Mouse (Mus musculus) liver, embryonic 15.5 days (tissue): ENCODE measurements around the gene Sidt2. TPM values are rescaled to one million over a fixed set of nuclear protein-coding genes. Genes with fewer than 3 reads are reported as not detected.
A peak's percentile ranks its signal among the peaks of the same experiment; 100 is the strongest.

Experiments
- ATAC-seq: fragments of 200-750 bp; cut with Nextera tagmentation; 2 replicates; pipeline ENCODE4 v1.8.0; 2017; ENCODE audit warnings: moderate number of reproducible peaks, mild to moderate bottlenecking, moderate library complexity; ENCODE audit not compliant: insufficient read depth
- H3K27ac ChIP-seq: fragments of 300-500 bp; sonication (generic); replicated peaks from 2 replicates; pipeline ENCODE4 v1.5.1; 2015; ENCODE audit warnings: mild to moderate bottlenecking, inconsistent platforms
- H3K27me3 ChIP-seq: fragments of 300-500 bp; sonication (generic); 2 replicates; pipeline ENCODE4 v1.6.1; 2015; ENCODE audit warnings: mild to moderate bottlenecking, inconsistent platforms
- H3K36me3 ChIP-seq: fragments of 300-500 bp; sonication (generic); replicated peaks from 2 replicates; pipeline ENCODE4 v1.6.1; 2015; ENCODE audit warnings: moderate library complexity, mild to moderate bottlenecking, inconsistent platforms
- H3K4me1 ChIP-seq: fragments of 300-500 bp; sonication (generic); replicated peaks from 2 replicates; pipeline ENCODE4 v1.6.1; 2015; ENCODE audit warnings: inconsistent platforms
- H3K4me2 ChIP-seq: fragments of 300-500 bp; sonication (generic); 2 replicates; pipeline ENCODE4 v1.6.1; 2015; ENCODE audit warnings: moderate library complexity, mild to moderate bottlenecking, inconsistent platforms
- H3K4me3 ChIP-seq: fragments of 300-500 bp; sonication (generic); replicated peaks from 2 replicates; pipeline ENCODE4 v1.5.1; 2015; ENCODE audit warnings: mild to moderate bottlenecking, inconsistent platforms
- H3K9ac ChIP-seq: fragments of 300-500 bp; sonication (generic); 2 replicates; pipeline ENCODE4 v1.6.1; 2015; ENCODE audit warnings: moderate library complexity, mild to moderate bottlenecking, inconsistent platforms
- H3K9me3 ChIP-seq: fragments of 300-500 bp; sonication (generic); replicated peaks from 2 replicates; pipeline ENCODE4 v1.6.1; 2016; ENCODE audit warnings: inconsistent platforms
- WGBS: fragments of 180-500 bp; shearing (Covaris S2); methylation state at CpG from one replicate; pipeline ENCODE4 v1.1.7; 2015; ENCODE audit warnings: mixed read lengths; ENCODE audit not compliant: insufficient replicate concordance; 5-methylcytosine and 5-hydroxymethylcytosine counted together
- polyA plus RNA-seq: library from polyadenylated mRNA; unstranded; fragments of >200 nt; fragmentation: Nextera tagmentation; extraction: Ambion mirVana; gene quantifications from 2 replicates; pipeline ENCODE4 v1.2.1, GENCODE M21; 2015

Gene Sidt2
- polyA plus RNA-seq, 1 experiment from 2014 or later, result 16.5 TPM

- Histone ChIP-seq H3K27ac (no peak overlapping the region), H3K9ac (no peak overlapping the region), H3K4me1 (peaks cover 43% of the 10 kb centered on the region), H3K4me3 (no peak overlapping the region), H3K36me3 (peaks cover 98% of the 10 kb centered on the region), H3K9me3 (no peaks in the 10 kb centered on the region), H3K27me3 (no peaks in the 10 kb centered on the region), H3K4me2 (no peak overlapping the region)
- 87% methylated on average over 16 of the region's 16 CpGs for WGBS
- no peak for ATAC-seq
Measured at GRCm38 (mm10) chr9:45946182-45946871, 8.7 kb downstream of the Sidt2 start.

GRCm38 (mm10) chr9:45945721-45946120, 9.3 kb downstream of the Sidt2 start:
- 78% methylated on average over 13 of the region's 13 CpGs for WGBS
- no peak overlapping the region for H3K9ac ChIP-seq
- H3K4me2 ChIP-seq, result no peak overlapping the region
- ATAC-seq, result no peak
- H3K9me3 ChIP-seq, result no peaks in the 10 kb centered on the region
- H3K27me3 ChIP-seq, result no peaks in the 10 kb centered on the region
- H3K4me1 ChIP-seq, result peaks cover 46% of the 10 kb centered on the region
- H3K27ac ChIP-seq, result no peak overlapping the region
- peaks cover 99% of the 10 kb centered on the region for H3K36me3 ChIP-seq
- H3K4me3 ChIP-seq, result no peak overlapping the region

GRCm38 (mm10) chr9:45944506-45945400, 10.3 kb downstream of the Sidt2 start:
- ATAC-seq, result no peak
- Histone ChIP-seq H3K9ac (no peak overlapping the region), H3K9me3 (no peaks in the 10 kb centered on the region), H3K27ac (0 out of 2 replicates have a peak overlapping the region, but pooled peaks have one; percentile 29), H3K36me3 (peaks cover 92% of the 10 kb centered on the region), H3K27me3 (no peaks in the 10 kb centered on the region), H3K4me2 (no peak overlapping the region), H3K4me3 (no peak overlapping the region), H3K4me1 (peaks cover 46% of the 10 kb centered on the region)
- WGBS, result 45% methylated on average over 13 of the region's 13 CpGs

- Histone ChIP-seq H3K9ac (no peak overlapping the region), H3K9me3 (no peaks in the 10 kb centered on the region), H3K4me1 (peaks cover 46% of the 10 kb centered on the region), H3K36me3 (peaks cover 91% of the 10 kb centered on the region), H3K27me3 (no peaks in the 10 kb centered on the region), H3K4me2 (no peak overlapping the region), H3K27ac (0 out of 2 replicates have a peak overlapping the region, but pooled peaks have one; percentile 29), H3K4me3 (no peak overlapping the region)
- WGBS, result 81% methylated on average over 8 of the region's 8 CpGs
- ATAC-seq, result peak; percentile 71
Measured at GRCm38 (mm10) chr9:45943628-45944505, 11.2 kb downstream of the Sidt2 start.

- H3K4me1 ChIP-seq, result peaks cover 46% of the 10 kb centered on the region
- ATAC-seq, result peak; percentile 77
- peak overlapping the region; percentile 15 for H3K4me2 ChIP-seq
Measured at GRCm38 (mm10) chr9:45942916-45943315, 12.1 kb downstream of the Sidt2 start.

GRCm38 (mm10) chr9:45942464-45942863, 12.6 kb downstream of the Sidt2 start:
- Histone ChIP-seq H3K4me2 (peak overlapping the region; percentile 15), H3K36me3 (peaks cover 86% of the 10 kb centered on the region), H3K9me3 (no peaks in the 10 kb centered on the region), H3K27me3 (no peaks in the 10 kb centered on the region), H3K4me1 (peaks cover 46% of the 10 kb centered on the region), H3K27ac (no peak overlapping the region), H3K4me3 (no peak overlapping the region), H3K9ac (no peak overlapping the region)
- WGBS, result 65% methylated on average over 16 of the region's 16 CpGs
- ATAC-seq, result peak; percentile 60

More at GRCm38 (mm10) chr9:45942916-45943315, 12.1 kb downstream of the Sidt2 start:
- Histone ChIP-seq H3K36me3 (peaks cover 91% of the 10 kb centered on the region), H3K4me3 (no peak overlapping the region), H3K9me3 (no peaks in the 10 kb centered on the region), H3K9ac (no peak overlapping the region), H3K27ac (no peak overlapping the region), H3K27me3 (no peaks in the 10 kb centered on the region)
- 25% methylated on average over 8 of the region's 8 CpGs for WGBS

- 0 out of 2 replicates have a peak, but pooled peaks cover 2% of the 10 kb centered on the region for H3K27me3 ChIP-seq
- no peak overlapping the region for H3K27ac ChIP-seq
- H3K4me3 ChIP-seq, result no peak overlapping the region
- 70% methylated on average over 18 of the region's 18 CpGs for WGBS
- H3K9me3 ChIP-seq, result no peaks in the 10 kb centered on the region
- peaks cover 76% of the 10 kb centered on the region for H3K36me3 ChIP-seq
- no peak overlapping the region for H3K4me2 ChIP-seq
- H3K4me1 ChIP-seq, result peaks cover 46% of the 10 kb centered on the region
- H3K9ac ChIP-seq, result no peak overlapping the region
- no peak for ATAC-seq
Measured at GRCm38 (mm10) chr9:45941329-45941888, 13.6 kb downstream of the Sidt2 start.

- no peak overlapping the region for H3K4me2 ChIP-seq
- no peak for ATAC-seq
- H3K9me3 ChIP-seq, result no peaks in the 10 kb centered on the region
- H3K27ac ChIP-seq, result no peak overlapping the region
- H3K4me3 ChIP-seq, result no peak overlapping the region
- H3K9ac ChIP-seq, result no peak overlapping the region
- H3K4me1 ChIP-seq, result peaks cover 38% of the 10 kb centered on the region
- H3K36me3 ChIP-seq, result peaks cover 60% of the 10 kb centered on the region
- peaks cover 15% of the 10 kb centered on the region for H3K27me3 ChIP-seq
- 81% methylated on average over 6 of the region's 6 CpGs for WGBS
Measured at GRCm38 (mm10) chr9:45939794-45940193, 15.3 kb downstream of the Sidt2 start.

GRCm38 (mm10) chr9:45938952-45939637, 16.0 kb downstream of the Sidt2 start:
- Histone ChIP-seq H3K4me1 (peaks cover 31% of the 10 kb centered on the region), H3K4me3 (no peak overlapping the region), H3K4me2 (no peak overlapping the region), H3K36me3 (peaks cover 53% of the 10 kb centered on the region), H3K27me3 (peaks cover 19% of the 10 kb centered on the region), H3K9ac (no peak overlapping the region), H3K27ac (no peak overlapping the region), H3K9me3 (no peaks in the 10 kb centered on the region)
- WGBS, result 66% methylated on average over 15 of the region's 15 CpGs
- no peak for ATAC-seq

GRCm38 (mm10) chr9:45938088-45938487, 17.0 kb downstream of the Sidt2 start:
- no peak overlapping the region for H3K4me3 ChIP-seq
- no peaks in the 10 kb centered on the region for H3K9me3 ChIP-seq
- no peak overlapping the region for H3K27ac ChIP-seq
- ATAC-seq, result no peak
- H3K4me1 ChIP-seq, result peaks cover 21% of the 10 kb centered on the region
- no peak overlapping the region for H3K9ac ChIP-seq
- no peak overlapping the region for H3K4me2 ChIP-seq
- WGBS, result 80% methylated on average over 8 of the region's 8 CpGs
- peaks cover 43% of the 10 kb centered on the region for H3K36me3 ChIP-seq
- H3K27me3 ChIP-seq, result peaks cover 19% of the 10 kb centered on the region
